Comparison of ENCODE assay signal across 22 mouse cellular contexts in genomic region chr7:78668003-78668635, GRCm38 (mm10).
A peak's percentile ranks its signal among the peaks of the same experiment; 100 is the strongest.
DNase-seq lines count a peak whose midpoint lies in the region; ATAC-seq and TF ChIP-seq lines count a peak whose summit lies in the region.
"Had no signal": no experiment of that assay in that cellular context is flagged by ENCODE, and none has a peak within 500 bp of the region (broad histone marks: within the 10 kb centered on the region; RNA-seq: fewer than 3 reads in every experiment).

No protein-coding gene starts in this region.

- DNase-seq in heart, embryonic 10.5 days (ENCODE audit: low spot score) = peak; percentile 10
- no peak for DNase-seq in heart, postnatal 36 days
- DNase-seq in right cerebral cortex, adult 2 months (ENCODE audit: low spot score in 2 of 2) = peak; percentile 25 to 54
- no peak for DNase-seq in right cerebral cortex, postnatal 14 days
- DNase-seq in NIH3T3 (ENCODE audit: low read depth) = peak; percentile 52
- DNase-seq in gastrocnemius, postnatal 25 days = no peak
- DNase-seq: adrenal gland, postnatal 36 days; cerebellum, adult 11 months; cerebellum, adult 9-11 months; kidney, adult 11 months; kidney, postnatal 4 days; lung, embryonic 14.5 days; spleen, adult 18-20 months had no signal

- intact Hi-C loops in heart, postnatal 36 days (cut with DNase I) = no loop called here

- no peak for TF ChIP-seq POLR2A in olfactory bulb, adult 2 months (IDR thresholded peaks at IDR 0.05; ENCODE audit: insufficient read depth, low read depth, low read length)

- H3K27ac ChIP-seq in heart, embryonic 10.5 days = no peak overlapping the region
- H3K27ac ChIP-seq in olfactory bulb, adult 2 months (ENCODE audit: insufficient read depth, low read depth, low read length) = 0 out of 2 replicates have a peak overlapping the region, but pooled peaks have one; percentile 31
- no peak overlapping the region for H3K27ac ChIP-seq in intestine, embryonic 15.5 days
- H3K27ac ChIP-seq: forebrain, embryonic 12.5 days; hindbrain, embryonic 10.5 days; limb, embryonic 15.5 days; liver, embryonic 14.5 days; midbrain, embryonic 12.5 days had no signal

- no peak overlapping the region for H3K4me3 ChIP-seq in heart, embryonic 10.5 days
- H3K4me3 ChIP-seq in olfactory bulb, adult 2 months (ENCODE audit: insufficient read depth, low read depth, low read length) = no peak overlapping the region
- no peak overlapping the region for H3K4me3 ChIP-seq in intestine, embryonic 15.5 days (replicated peaks)
- H3K4me3 ChIP-seq: erythroblast, embryonic 14.5 days; forebrain, embryonic 12.5 days; hindbrain, embryonic 10.5 days; limb, embryonic 15.5 days; midbrain, embryonic 12.5 days had no signal

- no peaks in the 10 kb centered on the region for H3K36me3 ChIP-seq in heart, embryonic 10.5 days
- no peaks in the 10 kb centered on the region for H3K36me3 ChIP-seq in intestine, embryonic 15.5 days
- H3K36me3 ChIP-seq: forebrain, embryonic 12.5 days; hindbrain, embryonic 10.5 days; limb, embryonic 15.5 days; midbrain, embryonic 12.5 days had no signal

- no peak for ATAC-seq in intestine, embryonic 15.5 days
- ATAC-seq: CD4-positive, CD25-positive, alpha-beta regulatory T cell, adult 4 months had no signal

- no peak for TF ChIP-seq CTCF in olfactory bulb, adult 2 months (IDR thresholded peaks at IDR 0.05; ENCODE audit: insufficient read depth, low read depth, low read length)

- H3K4me2 ChIP-seq in intestine, embryonic 15.5 days (replicated peaks) = no peak overlapping the region
- H3K4me2 ChIP-seq: forebrain, embryonic 12.5 days; limb, embryonic 15.5 days; lung, embryonic 14.5 days; midbrain, embryonic 12.5 days had no signal

- no peaks in the 10 kb centered on the region for H3K9me3 ChIP-seq in heart, embryonic 10.5 days
- H3K9me3 ChIP-seq in intestine, embryonic 15.5 days = no peaks in the 10 kb centered on the region
- H3K9me3 ChIP-seq: forebrain, embryonic 12.5 days; hindbrain, embryonic 10.5 days; limb, embryonic 15.5 days; midbrain, embryonic 12.5 days had no signal

- H3K27me3 ChIP-seq in heart, embryonic 10.5 days (ENCODE audit: insufficient read depth, poor library complexity, severe bottlenecking) = no peaks in the 10 kb centered on the region
- no peaks in the 10 kb centered on the region for H3K27me3 ChIP-seq in intestine, embryonic 15.5 days (replicated peaks)
- H3K27me3 ChIP-seq: forebrain, embryonic 12.5 days; limb, embryonic 15.5 days; midbrain, embryonic 12.5 days had no signal

- H3K4me1 ChIP-seq in heart, embryonic 10.5 days = no peaks in the 10 kb centered on the region
- peaks cover 8% of the 10 kb centered on the region; the same call in 1 of the 2 replicates for H3K4me1 ChIP-seq in olfactory bulb, adult 2 months (ENCODE audit: control insufficient read depth, insufficient read depth, low read length)
- H3K4me1 ChIP-seq in intestine, embryonic 15.5 days (replicated peaks) = no peaks in the 10 kb centered on the region
- H3K4me1 ChIP-seq: forebrain, embryonic 12.5 days; hindbrain, embryonic 10.5 days; limb, embryonic 15.5 days; midbrain, embryonic 12.5 days had no signal

- WGBS in heart, embryonic 10.5 days = 77% methylated on average over 6 of the region's 6 CpGs
- WGBS in olfactory bulb, adult 2 months = 62% methylated on average over 6 of the region's 6 CpGs
- 80% methylated on average over 6 of the region's 6 CpGs for WGBS in intestine, embryonic 15.5 days

- no peak overlapping the region for H3K9ac ChIP-seq in intestine, embryonic 15.5 days
- H3K9ac ChIP-seq: forebrain, embryonic 12.5 days; limb, embryonic 15.5 days; liver, embryonic 14.5 days; lung, embryonic 14.5 days; midbrain, embryonic 12.5 days had no signal

Comparison
In these comparisons a context has a peak if more than half of its experiments do, and no peak if none do; other contexts are left out.
1. DNase-seq: peak in heart, embryonic 10.5 days (single experiment), right cerebral cortex, adult 2 months (2 of 2) and NIH3T3 (single experiment); none in heart, postnatal 36 days (0 of 2), right cerebral cortex, postnatal 14 days (single experiment) and gastrocnemius, postnatal 25 days (single experiment).